Mouse (Mus musculus) kidney, embryonic 14.5 days (tissue): Measurements from ENCODE around the gene Hsp90ab1. TPM values are rescaled to one million over a fixed set of nuclear protein-coding genes. Genes with fewer than 3 reads are reported as not detected.

Source experiments
- ATAC-seq: fragments of 200-750 bp; cut with Nextera tagmentation; 2 replicates; pipeline ENCODE4 v1.8.0; 2017; ENCODE audit warnings: moderate number of reproducible peaks, mild to moderate bottlenecking, moderate TSS enrichment, moderate library complexity; ENCODE audit not compliant: low FRiP score, low TSS enrichment
- H3K27ac ChIP-seq: fragments of 300-500 bp; sonication (generic); 2 replicates; pipeline ENCODE4 v1.5.1; 2014; ENCODE audit warnings: low read depth, mild to moderate bottlenecking, low read length, moderate library complexity, mixed read lengths
- H3K27me3 ChIP-seq: fragments of 300-500 bp; sonication (generic); 2 replicates; pipeline ENCODE4 v1.6.1; 2014; ENCODE audit warnings: mild to moderate bottlenecking, low read length; ENCODE audit not compliant: control insufficient read depth, insufficient read depth
- H3K36me3 ChIP-seq: fragments of 300-500 bp; sonication (generic); 2 replicates; pipeline ENCODE4 v1.6.1; 2014; ENCODE audit warnings: low read length, mixed read lengths; ENCODE audit not compliant: control insufficient read depth, insufficient read depth
- H3K4me1 ChIP-seq: fragments of 300-500 bp; sonication (generic); 2 replicates; pipeline ENCODE4 v1.6.1; 2014; ENCODE audit warnings: low read length, mixed read lengths; ENCODE audit not compliant: control insufficient read depth, insufficient read depth
- H3K4me2 ChIP-seq: fragments of 300-500 bp; sonication (generic); replicated peaks from 2 replicates; pipeline ENCODE4 v1.6.1; 2014; ENCODE audit warnings: low read depth, mild to moderate bottlenecking, low read length
- H3K4me3 ChIP-seq: fragments of 300-500 bp; sonication (generic); 2 replicates; pipeline ENCODE4 v1.5.1; 2014; ENCODE audit warnings: mild to moderate bottlenecking, low read length
- H3K9ac ChIP-seq: fragments of 300-500 bp; sonication (generic); 2 replicates; pipeline ENCODE4 v1.6.1; 2014; ENCODE audit warnings: low read depth, mild to moderate bottlenecking, low read length, moderate library complexity
- H3K9me3 ChIP-seq: fragments of 300-500 bp; sonication (generic); 2 replicates; pipeline ENCODE4 v1.6.1; 2016; ENCODE audit warnings: low read length; ENCODE audit not compliant: control insufficient read depth
- WGBS: fragments of 180-500 bp; shearing (Covaris S2); extraction: QIAGEN DNeasy Blood & Tissue Kit; methylation state at CpG from one replicate; pipeline ENCODE4 v1.1.7; 2014; 5-methylcytosine and 5-hydroxymethylcytosine counted together
- polyA plus RNA-seq: library from polyadenylated mRNA; unstranded; fragments of >200 nt; fragmentation: Nextera tagmentation; extraction: Ambion mirVana; gene quantifications from 2 replicates; pipeline ENCODE4 v1.2.1, GENCODE M21; 2014

Gene Hsp90ab1
- polyA plus RNA-seq, 1 experiment from 2014 or later, result 1,961 TPM

GRCm38 (mm10) chr17:45584939-45585678, 12.0 kb upstream of the Hsp90ab1 start:
- peak overlapping the region; percentile 40; the same call in 1 of the 2 replicates for H3K9ac ChIP-seq
- H3K27ac ChIP-seq, result peak overlapping the region; percentile 77
- H3K4me2 ChIP-seq, result no peak overlapping the region; the same call in 1 of the 2 replicates
- H3K9me3 ChIP-seq, result 0 out of 2 replicates have a peak, but pooled peaks cover 5% of the 10 kb centered on the region
- H3K4me3 ChIP-seq, result no peak overlapping the region
- peaks cover 25% of the 10 kb centered on the region for H3K4me1 ChIP-seq
- H3K36me3 ChIP-seq, result peaks cover 19% of the 10 kb centered on the region; the same call in 1 of the 2 replicates
- no peaks in the 10 kb centered on the region for H3K27me3 ChIP-seq
- 15% methylated on average over 14 of the region's 14 CpGs for WGBS
- ATAC-seq, result peak; percentile 64

GRCm38 (mm10) chr17:45584096-45584896, 11.2 kb upstream of the Hsp90ab1 start:
- 0 out of 2 replicates have a peak, but pooled peaks cover 5% of the 10 kb centered on the region for H3K9me3 ChIP-seq
- WGBS, result 38% methylated on average over 12 of the region's 12 CpGs
- H3K9ac ChIP-seq, result peak overlapping the region; percentile 40; the same call in 1 of the 2 replicates
- no peak overlapping the region; the same call in 1 of the 2 replicates for H3K4me3 ChIP-seq
- H3K4me1 ChIP-seq, result peaks cover 25% of the 10 kb centered on the region
- H3K27me3 ChIP-seq, result no peaks in the 10 kb centered on the region
- H3K36me3 ChIP-seq, result peaks cover 12% of the 10 kb centered on the region; the same call in 1 of the 2 replicates
- peak; percentile 20; the same call in 1 of the 2 replicates for ATAC-seq
- peak overlapping the region; percentile 21 for H3K4me2 ChIP-seq
- H3K27ac ChIP-seq, result peak overlapping the region; percentile 77

- no peaks in the 10 kb centered on the region for H3K27me3 ChIP-seq
- H3K27ac ChIP-seq, result no peak overlapping the region
- ATAC-seq, result no peak
- no peak overlapping the region for H3K4me2 ChIP-seq
- H3K9me3 ChIP-seq, result 0 out of 2 replicates have a peak, but pooled peaks cover 5% of the 10 kb centered on the region
- peaks cover 25% of the 10 kb centered on the region for H3K4me1 ChIP-seq
- H3K36me3 ChIP-seq, result peaks cover 10% of the 10 kb centered on the region; the same call in 1 of the 2 replicates
- WGBS, result 70% methylated on average over 6 of the region's 6 CpGs
- no peak overlapping the region for H3K9ac ChIP-seq
- no peak overlapping the region for H3K4me3 ChIP-seq
These were observed 9.8 kb upstream of the Hsp90ab1 start for GRCm38 (mm10) chr17:45582715-45583355.

- Histone ChIP-seq H3K4me2 (no peak overlapping the region), H3K9me3 (0 out of 2 replicates have a peak, but pooled peaks cover 5% of the 10 kb centered on the region), H3K36me3 (peaks cover 9% of the 10 kb centered on the region; the same call in 1 of the 2 replicates), H3K9ac (no peak overlapping the region), H3K4me1 (peaks cover 25% of the 10 kb centered on the region), H3K27ac (no peak overlapping the region), H3K27me3 (no peaks in the 10 kb centered on the region), H3K4me3 (no peak overlapping the region)
- WGBS, result 95% methylated on average over 6 of the region's 6 CpGs
- ATAC-seq, result no peak
These were observed 9.1 kb upstream of the Hsp90ab1 start for GRCm38 (mm10) chr17:45582188-45582587.

GRCm38 (mm10) chr17:45581567-45581983, 8.5 kb upstream of the Hsp90ab1 start:
- H3K27ac ChIP-seq, result no peak overlapping the region
- H3K9me3 ChIP-seq, result 0 out of 2 replicates have a peak, but pooled peaks cover 3% of the 10 kb centered on the region
- WGBS, result 13% methylated on average over 2 of the region's 2 CpGs
- H3K4me1 ChIP-seq, result peaks cover 25% of the 10 kb centered on the region
- H3K36me3 ChIP-seq, result peaks cover 4% of the 10 kb centered on the region; the same call in 1 of the 2 replicates
- H3K9ac ChIP-seq, result no peak overlapping the region
- H3K4me3 ChIP-seq, result no peak overlapping the region
- no peak overlapping the region for H3K4me2 ChIP-seq
- 0 out of 2 replicates have a peak, but pooled peaks have one; percentile 18 for ATAC-seq
- no peaks in the 10 kb centered on the region for H3K27me3 ChIP-seq

GRCm38 (mm10) chr17:45580958-45581477, 7.9 kb upstream of the Hsp90ab1 start:
- H3K27ac ChIP-seq, result 0 out of 2 replicates have a peak overlapping the region, but pooled peaks have one; percentile 42
- H3K9ac ChIP-seq, result no peak overlapping the region
- H3K9me3 ChIP-seq, result no peaks in the 10 kb centered on the region
- H3K36me3 ChIP-seq, result no peaks in the 10 kb centered on the region
- H3K4me1 ChIP-seq, result peaks cover 25% of the 10 kb centered on the region
- 39% methylated on average over 12 of the region's 12 CpGs for WGBS
- H3K4me3 ChIP-seq, result no peak overlapping the region
- no peak overlapping the region for H3K4me2 ChIP-seq
- ATAC-seq, result no peak
- no peaks in the 10 kb centered on the region for H3K27me3 ChIP-seq

- ATAC-seq, result no peak
- H3K27ac ChIP-seq, result no peak overlapping the region
- 64% methylated on average over 4 of the region's 4 CpGs for WGBS
These were observed 6.5 kb upstream of the Hsp90ab1 start for GRCm38 (mm10) chr17:45579554-45579953.

GRCm38 (mm10) chr17:45578843-45579242, 5.8 kb upstream of the Hsp90ab1 start:
- Histone ChIP-seq H3K4me3 (no peak overlapping the region), H3K27ac (no peak overlapping the region), H3K36me3 (no peaks in the 10 kb centered on the region), H3K27me3 (no peaks in the 10 kb centered on the region), H3K4me1 (peaks cover 14% of the 10 kb centered on the region; the same call in 1 of the 2 replicates), H3K4me2 (no peak overlapping the region), H3K9ac (no peak overlapping the region), H3K9me3 (no peaks in the 10 kb centered on the region)
- no peak for ATAC-seq
- WGBS, result 76% methylated on average over 7 of the region's 7 CpGs

More at GRCm38 (mm10) chr17:45579554-45579953, 6.5 kb upstream of the Hsp90ab1 start:
- H3K9ac ChIP-seq, result no peak overlapping the region
- no peaks in the 10 kb centered on the region for H3K36me3 ChIP-seq
- no peak overlapping the region for H3K4me3 ChIP-seq
- no peaks in the 10 kb centered on the region for H3K27me3 ChIP-seq
- no peak overlapping the region for H3K4me2 ChIP-seq
- H3K9me3 ChIP-seq, result no peaks in the 10 kb centered on the region
- peaks cover 21% of the 10 kb centered on the region for H3K4me1 ChIP-seq
